Mouse (Mus musculus): ENCODE measurements around the gene Glb1l2. TPM values are rescaled to one million over a fixed set of nuclear protein-coding genes. Genes with fewer than 3 reads are reported as not detected.

Glb1l2 gene
- total and polyA plus RNA-seq, 3 experiments, result 0.44 TPM; not detected in 2

DNA sequence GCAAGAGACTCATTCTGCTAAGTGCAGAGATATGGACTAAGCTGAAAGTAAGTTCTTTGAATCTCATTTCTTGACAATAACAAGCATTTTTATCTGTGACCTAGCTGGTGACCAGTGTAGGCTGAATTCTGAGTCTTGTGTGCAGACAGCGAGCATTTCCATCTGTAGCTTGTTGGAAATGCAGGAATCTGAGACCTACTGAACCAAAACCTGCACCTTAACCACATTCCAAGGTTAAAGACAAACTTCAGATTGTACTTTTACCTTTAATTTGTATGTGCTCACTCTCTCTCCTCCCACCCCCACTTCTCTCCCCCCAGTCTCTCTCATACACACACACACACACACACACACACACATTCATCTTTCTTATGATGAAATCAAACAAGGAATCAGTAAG lies 7.5 kb downstream of the Glb1l2 start:
- Histone ChIP-seq H3K27me3 (ENCODE audit: insufficient read depth, low read length) (no peaks in the 10 kb centered on the region), H3K4me3 (ENCODE audit: low read depth, low read length) (no peak overlapping the region), H3K36me3 (replicated peaks) (no peaks in the 10 kb centered on the region), H3K4me1 (ENCODE audit: insufficient read depth, low read depth, low read length) (no peaks in the 10 kb centered on the region), H3K9me3 (replicated peaks) (no peaks in the 10 kb centered on the region)
- no peak for DNase-seq (ENCODE audit: low spot score)
- no peak for ATAC-seq (ENCODE audit: extremely low read depth, insufficient number of reproducible peaks, low FRiP score, poor library complexity, severe bottlenecking)
- TF ChIP-seq TAL1 (conservative IDR thresholded peaks at IDR 0.05; ENCODE audit: low read depth, low read length) (no peak), POLR2AphosphoS5 (IDR thresholded peaks at IDR 0.05; ENCODE audit: insufficient replicate concordance, low read depth, low read length) (no peak), CTCF (IDR thresholded peaks at IDR 0.05; ENCODE audit: low read depth, low read length) (no peak), GATA2 (IDR thresholded peaks at IDR 0.05; ENCODE audit: borderline replicate concordance, low read depth, low read length) (no peak), GATA1 (IDR thresholded peaks at IDR 0.05; ENCODE audit: borderline replicate concordance, low read length) (no peak)

DNA sequence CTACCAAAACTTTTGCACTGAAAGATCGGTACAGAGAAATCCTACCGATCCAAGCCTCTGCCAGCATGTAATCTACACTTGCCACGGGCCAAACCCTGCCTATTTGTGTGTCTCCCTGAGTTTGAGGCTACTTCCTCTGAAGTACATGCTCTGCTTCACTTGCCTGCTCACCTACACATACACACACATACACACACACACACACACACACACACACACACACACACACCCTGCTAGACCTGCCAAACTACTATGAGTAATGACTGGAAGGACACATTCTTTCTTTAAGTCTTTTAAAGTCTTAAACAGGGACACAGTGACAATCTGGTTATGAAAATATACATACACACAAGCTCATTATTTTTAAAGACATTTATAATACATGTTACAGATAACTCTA lies 8.1 kb downstream of the Glb1l2 start:
- Histone ChIP-seq H3K4me1 (ENCODE audit: insufficient read depth, low read depth, low read length) (no peaks in the 10 kb centered on the region), H3K9me3 (replicated peaks) (peaks cover under 1% of the 10 kb centered on the region; the same call in 1 of the 2 replicates), H3K27me3 (ENCODE audit: insufficient read depth, low read length) (no peaks in the 10 kb centered on the region), H3K36me3 (replicated peaks) (no peaks in the 10 kb centered on the region), H3K4me3 (ENCODE audit: low read depth, low read length) (no peak overlapping the region)
- TF ChIP-seq GATA2 (IDR thresholded peaks at IDR 0.05; ENCODE audit: borderline replicate concordance, low read depth, low read length) (no peak), TAL1 (conservative IDR thresholded peaks at IDR 0.05; ENCODE audit: low read depth, low read length) (no peak)
- ATAC-seq (ENCODE audit: extremely low read depth, insufficient number of reproducible peaks, low FRiP score, poor library complexity, severe bottlenecking) (no peak), DNase-seq (ENCODE audit: low spot score) (no peak)

DNA sequence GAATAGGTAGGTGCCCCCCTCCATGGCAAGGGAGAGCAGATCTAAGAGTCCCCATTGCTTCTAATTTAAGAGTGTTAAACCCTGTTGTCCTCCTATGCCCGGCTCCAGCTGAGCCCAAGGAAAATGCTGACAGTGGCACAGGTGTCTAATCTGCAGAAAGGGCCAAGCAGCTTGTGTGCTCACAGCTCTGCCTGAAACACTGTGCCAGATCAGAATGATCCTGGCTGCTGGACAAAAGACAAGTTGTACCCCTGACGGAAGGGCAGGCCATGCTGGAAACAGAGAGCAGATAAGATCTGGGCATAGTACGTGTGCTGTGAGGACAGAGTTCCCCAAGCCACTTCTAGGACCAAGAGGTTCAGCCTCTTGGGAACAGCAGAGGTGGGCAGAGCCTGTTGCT lies 13.4 kb downstream of the Glb1l2 start:
- H3K9me3 ChIP-seq (replicated peaks), result peaks cover 5% of the 10 kb centered on the region
- H3K27me3 ChIP-seq (ENCODE audit: insufficient read depth, low read length), result no peaks in the 10 kb centered on the region; the same call in 1 of the 2 replicates
- ATAC-seq (ENCODE audit: extremely low read depth, insufficient number of reproducible peaks, low FRiP score, poor library complexity, severe bottlenecking) (no peak), DNase-seq (ENCODE audit: low spot score) (no peak)
- no peaks in the 10 kb centered on the region for H3K36me3 ChIP-seq (replicated peaks)
- no peak overlapping the region for H3K4me3 ChIP-seq (ENCODE audit: low read depth, low read length)
- H3K4me1 ChIP-seq (ENCODE audit: insufficient read depth, low read depth, low read length), result no peaks in the 10 kb centered on the region
- TF ChIP-seq GATA1 (IDR thresholded peaks at IDR 0.05; ENCODE audit: borderline replicate concordance, low read length) (no peak), POLR2AphosphoS5 (IDR thresholded peaks at IDR 0.05; ENCODE audit: insufficient replicate concordance, low read depth, low read length) (no peak), TAL1 (conservative IDR thresholded peaks at IDR 0.05; ENCODE audit: low read depth, low read length) (no peak), CTCF (IDR thresholded peaks at IDR 0.05; ENCODE audit: low read depth, low read length) (no peak), GATA2 (IDR thresholded peaks at IDR 0.05; ENCODE audit: borderline replicate concordance, low read depth, low read length) (no peak)

DNA sequence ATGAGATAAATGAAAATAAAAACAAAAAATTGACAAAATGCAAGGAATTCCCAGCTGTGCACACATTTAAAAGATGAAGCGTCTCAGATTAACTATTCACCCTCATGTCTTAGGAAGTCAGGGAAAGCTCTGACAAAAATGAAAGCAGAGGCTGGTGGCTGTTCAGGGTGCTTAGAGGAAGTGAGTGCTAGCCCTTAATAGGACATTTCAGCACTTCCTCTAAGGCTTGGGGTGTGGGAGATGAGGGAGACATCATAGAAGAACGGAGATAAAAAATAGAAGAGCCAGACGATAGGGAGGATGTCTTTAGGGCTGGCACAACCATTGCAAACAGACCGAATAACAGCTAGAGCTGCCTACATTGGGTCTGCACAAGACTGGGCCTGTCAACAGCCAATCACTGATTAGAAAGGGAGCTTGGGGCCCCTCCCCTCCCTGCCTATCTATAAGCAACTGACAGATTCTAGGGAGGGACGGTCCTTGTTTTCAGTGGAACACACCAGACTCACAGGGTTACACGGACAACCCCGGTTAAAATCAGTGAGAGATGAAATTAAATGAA lies 22.8 kb downstream of the Glb1l2 start:
- no peak for DNase-seq (ENCODE audit: low spot score)
- no peaks in the 10 kb centered on the region for H3K9me3 ChIP-seq (replicated peaks)
- H3K4me3 ChIP-seq (ENCODE audit: low read depth, low read length), result no peak overlapping the region
- no peaks in the 10 kb centered on the region for H3K27me3 ChIP-seq (ENCODE audit: insufficient read depth, low read length)
- no peak for TF ChIP-seq TAL1 (conservative IDR thresholded peaks at IDR 0.05; ENCODE audit: low read depth, low read length)
- TF ChIP-seq POLR2AphosphoS5 (IDR thresholded peaks at IDR 0.05; ENCODE audit: insufficient replicate concordance, low read depth, low read length), result no peak
- no peak for TF ChIP-seq CTCF (IDR thresholded peaks at IDR 0.05; ENCODE audit: low read depth, low read length)
- no peak for TF ChIP-seq GATA2 (IDR thresholded peaks at IDR 0.05; ENCODE audit: borderline replicate concordance, low read depth, low read length)
- TF ChIP-seq GATA1 (IDR thresholded peaks at IDR 0.05; ENCODE audit: borderline replicate concordance, low read length), result no peak
- no peaks in the 10 kb centered on the region for H3K4me1 ChIP-seq (ENCODE audit: insufficient read depth, low read depth, low read length)
- ATAC-seq (ENCODE audit: extremely low read depth, insufficient number of reproducible peaks, low FRiP score, poor library complexity, severe bottlenecking), result no peak
- H3K36me3 ChIP-seq (replicated peaks), result no peaks in the 10 kb centered on the region

DNA sequence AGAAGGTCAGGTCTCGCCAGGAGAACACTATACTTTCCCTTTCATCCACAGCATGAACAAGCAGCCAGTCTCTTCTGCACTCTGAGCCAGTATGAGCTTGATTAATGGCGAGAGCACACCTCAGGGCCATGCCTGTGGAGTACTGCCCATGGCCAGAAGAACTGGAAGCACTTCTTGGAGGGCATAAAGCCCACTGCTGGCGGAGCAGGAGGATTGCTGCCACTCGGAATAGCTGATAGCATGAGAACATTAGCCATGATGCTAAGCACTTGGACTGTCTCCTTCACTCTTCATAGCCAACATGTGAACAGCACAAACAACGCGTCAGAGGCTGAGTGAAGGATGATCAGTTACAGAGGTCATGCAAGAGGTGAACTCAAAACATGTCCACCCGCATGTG lies 27.8 kb downstream of the Glb1l2 start:
- Histone ChIP-seq H3K9me3 (replicated peaks) (no peaks in the 10 kb centered on the region), H3K4me1 (ENCODE audit: insufficient read depth, low read depth, low read length) (no peaks in the 10 kb centered on the region), H3K36me3 (replicated peaks) (no peaks in the 10 kb centered on the region), H3K4me3 (ENCODE audit: low read depth, low read length) (no peak overlapping the region), H3K27me3 (ENCODE audit: insufficient read depth, low read length) (no peaks in the 10 kb centered on the region)
- TF ChIP-seq POLR2AphosphoS5 (IDR thresholded peaks at IDR 0.05; ENCODE audit: insufficient replicate concordance, low read depth, low read length) (no peak), GATA2 (IDR thresholded peaks at IDR 0.05; ENCODE audit: borderline replicate concordance, low read depth, low read length) (no peak), TAL1 (conservative IDR thresholded peaks at IDR 0.05; ENCODE audit: low read depth, low read length) (no peak), GATA1 (IDR thresholded peaks at IDR 0.05; ENCODE audit: borderline replicate concordance, low read length) (no peak), CTCF (IDR thresholded peaks at IDR 0.05; ENCODE audit: low read depth, low read length) (no peak)
- DNase-seq (ENCODE audit: low spot score) (no peak), ATAC-seq (ENCODE audit: extremely low read depth, insufficient number of reproducible peaks, low FRiP score, poor library complexity, severe bottlenecking) (no peak)

DNA sequence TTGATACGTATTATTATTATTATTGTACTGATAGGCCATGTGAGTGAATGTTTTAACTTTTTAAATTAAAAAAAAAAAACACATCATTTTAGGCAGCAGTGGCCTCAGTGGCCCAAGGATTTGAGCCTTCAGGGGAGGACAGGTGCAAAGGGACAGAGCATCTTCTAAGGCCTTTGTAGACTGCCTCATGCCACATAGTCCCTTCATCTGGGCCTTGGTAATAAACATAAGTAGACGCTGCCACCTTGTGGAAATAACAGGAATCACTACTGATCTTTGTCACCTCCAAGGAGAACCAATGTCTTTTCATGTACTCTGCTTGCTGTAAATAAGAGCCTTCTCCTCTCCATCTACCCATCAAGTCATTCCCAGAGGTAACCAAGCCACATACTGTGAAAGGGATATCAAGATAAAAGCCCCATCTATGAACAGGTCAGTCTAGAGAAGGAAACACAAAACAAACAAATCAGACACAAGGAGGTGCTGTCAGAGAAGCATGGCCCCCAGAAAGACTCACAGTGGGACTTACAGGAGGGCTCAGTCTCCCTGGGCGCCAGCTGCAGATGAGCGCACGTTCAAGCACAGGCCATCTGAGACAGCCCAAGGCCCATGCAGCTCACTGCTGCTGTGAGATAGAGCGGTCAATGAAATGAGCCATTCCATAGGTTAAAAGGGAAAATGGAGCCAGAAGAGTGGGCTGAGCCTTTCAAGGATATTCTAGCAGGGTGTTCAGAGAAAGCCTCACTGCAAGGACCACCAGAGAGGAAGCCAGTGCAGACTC lies 30.0 kb downstream of the Glb1l2 start:
- Histone ChIP-seq H3K36me3 (replicated peaks) (no peaks in the 10 kb centered on the region), H3K27me3 (ENCODE audit: insufficient read depth, low read length) (no peaks in the 10 kb centered on the region), H3K4me1 (ENCODE audit: insufficient read depth, low read depth, low read length) (no peaks in the 10 kb centered on the region), H3K4me3 (ENCODE audit: low read depth, low read length) (no peak overlapping the region), H3K9me3 (replicated peaks) (no peaks in the 10 kb centered on the region)
- ATAC-seq (ENCODE audit: extremely low read depth, insufficient number of reproducible peaks, low FRiP score, poor library complexity, severe bottlenecking), result peak; percentile 40; the same call in 1 of the 2 replicates
- TF ChIP-seq CTCF (IDR thresholded peaks at IDR 0.05; ENCODE audit: low read depth, low read length) (peak; percentile 30; the same call in 1 of the 2 replicates), GATA1 (IDR thresholded peaks at IDR 0.05; ENCODE audit: borderline replicate concordance, low read length) (no peak)
- no peak for DNase-seq (ENCODE audit: low spot score)

Data from G1E (cell line).